Mouse (Mus musculus) MEL (cell line): Measurements from ENCODE around the gene C130032M10Rik.

Source experiments
- CTCF ChIP-seq, 3 experiments: IDR thresholded peaks in 2 of 3; conservative IDR thresholded peaks in 1 of 3; 2 replicates each; pipeline ENCODE4 v1.5.1; 2011 to 2012; ENCODE audit warnings: low read length in 3 of 3, low read depth in 2 of 3, mild to moderate bottlenecking in 2 of 3, improper control_type of control experiment in 1 of 3, inconsistent platforms in 1 of 3, mixed read lengths in 1 of 3, moderate library complexity in 1 of 3; ENCODE audit not compliant: control insufficient read depth in 1 of 3, insufficient read depth in 1 of 3, poor library complexity in 1 of 3, severe bottlenecking in 1 of 3
- ELF1 ChIP-seq: IDR thresholded peaks from 2 replicates; pipeline ENCODE4 v1.6.1; 2014; ENCODE audit warnings: low read depth, mild to moderate bottlenecking, inconsistent platforms, low read length, improper control_type of control experiment, moderate library complexity
- HCFC1 ChIP-seq: IDR thresholded peaks from 2 replicates; pipeline ENCODE4 v1.6.1; 2012; ENCODE audit warnings: low read depth, mild to moderate bottlenecking, inconsistent platforms, low read length, improper control_type of control experiment, moderate library complexity
- MYC ChIP-seq: IDR thresholded peaks from 2 replicates; pipeline ENCODE4 v1.6.1; 2011; ENCODE audit warnings: low read depth, mild to moderate bottlenecking, low read length, improper control_type of control experiment, moderate library complexity
- POLR2A ChIP-seq, 2 experiments: IDR thresholded peaks; 2 replicates each; pipeline ENCODE4 v1.6.1; 2011 to 2012; ENCODE audit warnings: low read length in 2 of 2, mild to moderate bottlenecking in 2 of 2, control low read depth in 1 of 2, improper control_type of control experiment in 1 of 2, low read depth in 1 of 2, moderate library complexity in 1 of 2; ENCODE audit not compliant: control insufficient read depth in 1 of 2, insufficient read depth in 1 of 2, poor library complexity in 1 of 2
- POLR2AphosphoS5 ChIP-seq: IDR thresholded peaks from 2 replicates; pipeline ENCODE4 v1.6.1; 2012; ENCODE audit warnings: low read depth, borderline replicate concordance, mild to moderate bottlenecking, inconsistent platforms, low read length, moderate library complexity, mixed read lengths
- TAL1 ChIP-seq: IDR thresholded peaks from 2 replicates; pipeline ENCODE4 v1.6.1; 2012; ENCODE audit warnings: mild to moderate bottlenecking, inconsistent platforms, low read length, moderate library complexity, mixed read lengths
- UBTF ChIP-seq: IDR thresholded peaks from 2 replicates; pipeline ENCODE4 v1.6.1; 2012; ENCODE audit warnings: low read depth, mild to moderate bottlenecking, inconsistent platforms, low read length, improper control_type of control experiment, moderate library complexity, borderline replicate concordance; ENCODE audit not compliant: insufficient read depth

- no peak for TF ChIP-seq ELF1
- no peak for TF ChIP-seq CTCF (IDR thresholded peaks at IDR 0.05 in 2 of 3, conservative IDR thresholded peaks at IDR 0.05 in 1 of 3; ENCODE audit: control insufficient read depth in 1 of 3, insufficient read depth in 1 of 3, low read depth in 2 of 3, low read length in 3 of 3, poor library complexity in 1 of 3, severe bottlenecking in 1 of 3)
- no peak for TF ChIP-seq POLR2A (IDR thresholded peaks at IDR 0.05; ENCODE audit: control insufficient read depth in 1 of 2, insufficient read depth in 1 of 2, low read depth in 1 of 2, low read length in 2 of 2, poor library complexity in 1 of 2)
- TF ChIP-seq UBTF = no peak
- TF ChIP-seq POLR2AphosphoS5 = no peak
- no peak for TF ChIP-seq TAL1
- TF ChIP-seq HCFC1 = no peak
- TF ChIP-seq MYC = no peak
Observed at GRCm38 (mm10) chr9:114561671-114561971, 46.1 kb downstream of the C130032M10Rik start.
